Mouse (Mus musculus) kidney, postnatal 4 days (tissue): ENCODE results near the gene Krtap5-3.
"Not testable (repeated sequence)": the region's sequence is repeated elsewhere in the genome, so short reads cannot be mapped to it uniquely, and the experiment has no call there.

ENCODE experiments used
- DNase-seq, 2 experiments: peaks; one replicate each; pipeline ENCODE4 v3.0.0; 2021; ENCODE audit warnings: mixed read lengths in 2 of 2

Krtap5-3 gene

GRCm38 (mm10) chr7:142201064-142201463 lies at the start of gene Krtap5-3:
Gene Krtap5-3, plus strand, starts transcription at chr7:142201364.
- no peak for DNase-seq

GRCm38 (mm10) chr7:142152191-142152590 lies 49.0 kb upstream of the Krtap5-3 start:
- DNase-seq = no peak

- DNase-seq = no peak
Observed at GRCm38 (mm10) chr7:142155308-142155707, 45.9 kb upstream of the Krtap5-3 start.

- not testable (repeated sequence) for DNase-seq
Observed at GRCm38 (mm10) chr7:142157013-142157412, 44.2 kb upstream of the Krtap5-3 start, which contains the start of gene Gm29735. Gene Gm29735, minus strand, starts transcription at chr7:142157113.

- no peak for DNase-seq
Observed at GRCm38 (mm10) chr7:142159366-142159765, 41.8 kb upstream of the Krtap5-3 start.

GRCm38 (mm10) chr7:142165639-142166038 lies 35.5 kb upstream of the Krtap5-3 start, which contains the start of gene Gm4553:
Gene Gm4553, minus strand, starts transcription at chr7:142165739.
- DNase-seq = not testable (repeated sequence)

GRCm38 (mm10) chr7:142169836-142170235 lies 31.3 kb upstream of the Krtap5-3 start:
- DNase-seq = no peak

- DNase-seq = not testable (repeated sequence)
Observed at GRCm38 (mm10) chr7:142175905-142176304, 25.3 kb upstream of the Krtap5-3 start, which contains the start of gene Krtap5-2. Gene Krtap5-2, minus strand, starts transcription at chr7:142176005.

GRCm38 (mm10) chr7:142178685-142179084 lies 22.5 kb upstream of the Krtap5-3 start:
- DNase-seq = no peak

- DNase-seq = no peak
Observed at GRCm38 (mm10) chr7:142181021-142181420, 20.1 kb upstream of the Krtap5-3 start.

- no peak for DNase-seq
Observed at GRCm38 (mm10) chr7:142188156-142188555, 13.0 kb upstream of the Krtap5-3 start.

GRCm38 (mm10) chr7:142190289-142190688 lies 10.9 kb upstream of the Krtap5-3 start, which contains the start of gene Gm10153:
Gene Gm10153, minus strand, starts transcription at chr7:142190389.
- no peak for DNase-seq

GRCm38 (mm10) chr7:142198748-142199147 lies 2.4 kb upstream of the Krtap5-3 start:
- DNase-seq = no peak

GRCm38 (mm10) chr7:142205488-142205887 lies 4.3 kb downstream of the Krtap5-3 start:
- DNase-seq = no peak

GRCm38 (mm10) chr7:142206891-142207290 lies 5.7 kb downstream of the Krtap5-3 start:
- DNase-seq = not testable (repeated sequence)

- DNase-seq = no peak
Observed at GRCm38 (mm10) chr7:142211559-142211958, 10.4 kb downstream of the Krtap5-3 start, which contains the start of gene Gm7579. Gene Gm7579, plus strand, starts transcription at chr7:142211859.

GRCm38 (mm10) chr7:142212136-142212535 lies 11.0 kb downstream of the Krtap5-3 start:
- DNase-seq = not testable (repeated sequence)

GRCm38 (mm10) chr7:142224518-142224917 lies 23.4 kb downstream of the Krtap5-3 start:
- DNase-seq = peak in 1 of 2 experiments; percentile 25

GRCm38 (mm10) chr7:142229871-142230270 lies 28.7 kb downstream of the Krtap5-3 start, which contains the start of gene Krtap5-5:
Gene Krtap5-5, minus strand, starts transcription at chr7:142229971.
- DNase-seq = not testable (repeated sequence)

- no peak for DNase-seq
Observed at GRCm38 (mm10) chr7:142231540-142231939, 30.4 kb downstream of the Krtap5-3 start.

- peak in 1 of 2 experiments; percentile 9 for DNase-seq
Observed at GRCm38 (mm10) chr7:142240978-142241377, 39.8 kb downstream of the Krtap5-3 start, which contains the start of gene Gm40460. Gene Gm40460, minus strand, starts transcription at chr7:142241078.

GRCm38 (mm10) chr7:142249824-142250223 lies 48.7 kb downstream of the Krtap5-3 start:
- peak; percentile 66 to 71 for DNase-seq
